Mouse (Mus musculus) mouse trophoblast stem cell (cell line): ENCODE results near the gene Ankrd33.

Experiments used
- in situ Hi-C, 2 experiments: fragments of 300-500 bp; cut with MseI, MboI; formaldehyde crosslinking; loops; 2 replicates in 1 of 2; 3 replicates in 1 of 2; pipeline ENCODE4 v1.15.1; 2025

Gene Ankrd33

GRCm38 (mm10) chr15:101146100-101146965 lies 30.8 kb downstream of the Ankrd33 start:
- in situ Hi-C loops, result no loop called here

- in situ Hi-C loops, result no loop called here
Measured at GRCm38 (mm10) chr15:101147115-101147909, 31.8 kb downstream of the Ankrd33 start.

GRCm38 (mm10) chr15:101147910-101148273 lies 32.3 kb downstream of the Ankrd33 start:
- in situ Hi-C loops, result no loop called here

- in situ Hi-C loops, result no loop called here
Measured at GRCm38 (mm10) chr15:101148604-101149003, 33.0 kb downstream of the Ankrd33 start.

GRCm38 (mm10) chr15:101151409-101152261 lies 36.1 kb downstream of the Ankrd33 start:
- in situ Hi-C loops, result no loop called here

- in situ Hi-C loops, result no loop called here
Measured at GRCm38 (mm10) chr15:101154700-101155616, 39.4 kb downstream of the Ankrd33 start.

GRCm38 (mm10) chr15:101160128-101160527 lies 44.6 kb downstream of the Ankrd33 start:
- in situ Hi-C loops, result no loop called here

GRCm38 (mm10) chr15:101160591-101160990 lies 45.0 kb downstream of the Ankrd33 start:
- in situ Hi-C loops, result no loop called here

- in situ Hi-C loops, result no loop called here
Measured at GRCm38 (mm10) chr15:101161534-101161933, 46.0 kb downstream of the Ankrd33 start.

- in situ Hi-C loops, result no loop called here
Measured at GRCm38 (mm10) chr15:101163056-101163458, 47.5 kb downstream of the Ankrd33 start.

GRCm38 (mm10) chr15:101163854-101164253 lies 48.3 kb downstream of the Ankrd33 start:
- in situ Hi-C loops, result no loop called here

GRCm38 (mm10) chr15:101164291-101164690 lies 48.7 kb downstream of the Ankrd33 start:
- in situ Hi-C loops, result no loop called here

- in situ Hi-C loops, result no loop called here
Measured at GRCm38 (mm10) chr15:101165658-101166437, 50.3 kb downstream of the Ankrd33 start.

- in situ Hi-C loops, result no loop called here
Measured at GRCm38 (mm10) chr15:101167553-101167952, 52.0 kb downstream of the Ankrd33 start.
